Mouse (Mus musculus): ENCODE data around the gene Eya3.
"Not testable (repeated sequence)": the region's sequence is repeated elsewhere in the genome, so short reads cannot be mapped to it uniquely, and the experiment has no call there.

Eya3 gene

GRCm38 (mm10) chr4:132743992-132744911 lies 105.5 kb downstream of the Eya3 start:
- no peak for DNase-seq

GRCm38 (mm10) chr4:132746911-132747517 lies 108.2 kb downstream of the Eya3 start:
- no peak for DNase-seq

- DNase-seq, result no peak
Measured at GRCm38 (mm10) chr4:132747664-132748259, 109.0 kb downstream of the Eya3 start.

GRCm38 (mm10) chr4:132748778-132749177 lies 110.0 kb downstream of the Eya3 start:
- no peak for DNase-seq

- no peak for DNase-seq
Measured at GRCm38 (mm10) chr4:132749258-132749982, 110.6 kb downstream of the Eya3 start.

- DNase-seq, result no peak
Measured at GRCm38 (mm10) chr4:132752992-132753391, 114.2 kb downstream of the Eya3 start.

GRCm38 (mm10) chr4:132756974-132757373 lies 118.2 kb downstream of the Eya3 start, which contains the start of gene Smpdl3b:
TSS of gene Smpdl3b (minus strand) at chr4:132757252.
- DNase-seq, result peak; percentile 43 to 62

GRCm38 (mm10) chr4:132757633-132758351 lies 119.0 kb downstream of the Eya3 start:
- DNase-seq, result no peak

- no peak for DNase-seq
Measured at GRCm38 (mm10) chr4:132760296-132760695, 121.5 kb downstream of the Eya3 start.

GRCm38 (mm10) chr4:132762602-132763001 lies 123.8 kb downstream of the Eya3 start:
- DNase-seq, result no peak

- DNase-seq, result not testable (repeated sequence)
Measured at GRCm38 (mm10) chr4:132763125-132763524, 124.3 kb downstream of the Eya3 start.

- peak; percentile 99 for DNase-seq
Measured at GRCm38 (mm10) chr4:132767914-132768876, 129.4 kb downstream of the Eya3 start, which contains the start of gene Rpa2. TSS of gene Rpa2 (plus strand) at chr4:132768332.

GRCm38 (mm10) chr4:132771776-132772175 lies 133.0 kb downstream of the Eya3 start:
- DNase-seq, result no peak
